Mouse (Mus musculus) lung, embryonic 15.5 days (tissue): ENCODE results near the gene Sod1. TPM values are rescaled to one million over a fixed set of nuclear protein-coding genes. Genes with fewer than 3 reads are reported as not detected.
"Not testable (repeated sequence)": the region's sequence is repeated elsewhere in the genome, so short reads cannot be mapped to it uniquely, and the experiment has no call there.

Experiments
- ATAC-seq: fragments of 200-750 bp; cut with Nextera tagmentation; 2 replicates; pipeline ENCODE4 v1.8.0; 2017; ENCODE audit warnings: moderate number of reproducible peaks, borderline replicate concordance; ENCODE audit not compliant: low FRiP score, low TSS enrichment; ENCODE audit errors: extremely low read depth
- H3K27ac ChIP-seq: fragments of 300-500 bp; sonication (generic); 2 replicates; pipeline ENCODE4 v1.5.1; 2015; ENCODE audit warnings: moderate library complexity, mild to moderate bottlenecking, inconsistent platforms
- H3K27me3 ChIP-seq: fragments of 300-500 bp; sonication (generic); 2 replicates; pipeline ENCODE4 v1.6.1; 2015; ENCODE audit warnings: inconsistent platforms
- H3K36me3 ChIP-seq: fragments of 300-500 bp; sonication (generic); 2 replicates; pipeline ENCODE4 v1.6.1; 2015; ENCODE audit warnings: inconsistent platforms
- H3K4me1 ChIP-seq: fragments of 300-500 bp; sonication (generic); 2 replicates; pipeline ENCODE4 v1.6.1; 2015; ENCODE audit warnings: inconsistent platforms
- H3K4me2 ChIP-seq: fragments of 300-500 bp; sonication (generic); 2 replicates; pipeline ENCODE4 v1.6.1; 2015; ENCODE audit warnings: inconsistent platforms, mild to moderate bottlenecking, moderate library complexity
- H3K4me3 ChIP-seq: fragments of 300-500 bp; sonication (generic); 2 replicates; pipeline ENCODE4 v1.5.1; 2015; ENCODE audit warnings: mild to moderate bottlenecking, inconsistent platforms
- H3K9ac ChIP-seq: fragments of 300-500 bp; sonication (generic); 2 replicates; pipeline ENCODE4 v1.6.1; 2015; ENCODE audit warnings: inconsistent platforms
- H3K9me3 ChIP-seq: fragments of 300-500 bp; sonication (generic); 2 replicates; pipeline ENCODE4 v1.6.1; 2016; ENCODE audit warnings: inconsistent platforms
- WGBS: fragments of 180-500 bp; shearing (Covaris S2); methylation state at CpG from one replicate; pipeline ENCODE4 v1.1.7; 2015; 5-methylcytosine and 5-hydroxymethylcytosine counted together
- polyA plus RNA-seq: library from polyadenylated mRNA; unstranded; fragments of >200 nt; fragmentation: Nextera tagmentation; extraction: Ambion mirVana; gene quantifications from 2 replicates; pipeline ENCODE4 v1.2.1, GENCODE M21; 2015

Gene Sod1
- polyA plus RNA-seq, 1 experiment from 2014 or later = 1,192 TPM

DNA sequence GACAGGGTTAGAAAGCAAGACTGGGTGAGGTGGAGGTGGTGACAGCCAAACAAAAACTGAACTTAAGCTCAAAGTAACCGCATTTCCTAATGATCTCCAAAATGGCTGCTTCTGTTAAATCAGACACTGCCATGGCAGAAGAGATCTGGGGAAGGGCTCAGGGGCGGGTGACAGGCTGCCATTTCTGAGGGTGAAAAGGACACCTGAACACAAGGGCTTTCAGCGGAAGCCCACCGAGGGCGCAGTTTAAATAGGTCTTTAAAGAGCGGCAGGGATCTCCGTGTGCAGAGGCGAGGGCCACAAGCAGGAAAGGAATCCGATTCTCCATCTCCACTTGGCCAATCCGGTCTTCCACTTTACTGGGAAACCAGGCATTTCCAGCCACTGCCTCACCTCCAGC, 13.1 kb downstream of the Sod1 start:
- no peak for ATAC-seq
- Histone ChIP-seq H3K27me3 (no peaks in the 10 kb centered on the region), H3K27ac (no peak overlapping the region), H3K4me3 (no peak overlapping the region), H3K9me3 (no peaks in the 10 kb centered on the region), H3K4me2 (no peak overlapping the region), H3K36me3 (peaks cover 18% of the 10 kb centered on the region), H3K4me1 (no peaks in the 10 kb centered on the region), H3K9ac (no peak overlapping the region)
- 88% methylated on average over 10 of the region's 10 CpGs for WGBS

DNA sequence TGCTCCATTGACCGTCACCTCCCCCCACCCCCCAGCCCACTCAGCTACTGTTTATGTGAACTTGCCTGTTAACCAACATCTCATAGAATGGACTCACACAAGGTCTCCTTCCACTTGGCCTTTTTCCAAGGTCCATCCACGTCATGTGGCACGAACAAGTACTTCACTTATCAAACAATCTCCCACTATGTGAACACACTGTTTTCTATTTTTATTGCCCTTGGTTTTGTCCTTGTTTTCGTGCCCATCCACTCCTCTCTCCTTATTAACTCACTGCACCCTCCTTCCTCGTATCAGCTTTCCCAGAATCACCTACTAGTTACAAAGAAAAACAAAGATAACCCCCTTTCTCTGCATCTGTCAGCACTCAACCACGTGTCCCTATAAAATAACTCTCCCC, 14.1 kb downstream of the Sod1 start:
- 42% methylated on average over 6 of the region's 6 CpGs for WGBS
- ATAC-seq = no peak
- Histone ChIP-seq H3K4me1 (no peaks in the 10 kb centered on the region), H3K27ac (no peak overlapping the region), H3K36me3 (peaks cover 18% of the 10 kb centered on the region), H3K27me3 (no peaks in the 10 kb centered on the region), H3K9ac (no peak overlapping the region), H3K9me3 (no peaks in the 10 kb centered on the region), H3K4me3 (no peak overlapping the region), H3K4me2 (no peak overlapping the region)

DNA sequence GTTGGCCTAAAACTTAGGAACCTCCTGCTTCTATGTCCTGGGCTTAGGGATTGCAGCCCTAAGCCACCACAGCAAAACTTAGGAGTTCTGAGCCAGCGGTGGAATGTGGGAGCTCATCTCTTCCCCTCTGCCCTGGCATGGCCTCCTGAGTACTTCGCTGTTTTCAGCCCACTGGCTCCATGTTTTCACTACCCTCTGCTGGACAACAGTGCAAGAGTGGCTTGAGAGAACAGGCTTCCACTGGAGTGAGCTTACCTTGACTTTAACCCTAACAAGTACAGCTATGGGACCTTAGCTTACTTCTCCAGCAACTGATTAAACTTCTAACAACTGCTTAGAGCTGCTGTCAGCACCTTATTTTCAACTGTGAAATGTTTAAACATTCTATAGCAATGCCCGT, 14.6 kb downstream of the Sod1 start:
- 78% methylated on average over 3 of the region's 3 CpGs for WGBS
- peaks cover 20% of the 10 kb centered on the region for H3K36me3 ChIP-seq
- no peak overlapping the region for H3K27ac ChIP-seq
- H3K4me3 ChIP-seq = no peak overlapping the region
- H3K27me3 ChIP-seq = no peaks in the 10 kb centered on the region
- no peak overlapping the region for H3K4me2 ChIP-seq
- ATAC-seq = no peak
- no peaks in the 10 kb centered on the region for H3K9me3 ChIP-seq
- H3K4me1 ChIP-seq = no peaks in the 10 kb centered on the region
- no peak overlapping the region for H3K9ac ChIP-seq

DNA sequence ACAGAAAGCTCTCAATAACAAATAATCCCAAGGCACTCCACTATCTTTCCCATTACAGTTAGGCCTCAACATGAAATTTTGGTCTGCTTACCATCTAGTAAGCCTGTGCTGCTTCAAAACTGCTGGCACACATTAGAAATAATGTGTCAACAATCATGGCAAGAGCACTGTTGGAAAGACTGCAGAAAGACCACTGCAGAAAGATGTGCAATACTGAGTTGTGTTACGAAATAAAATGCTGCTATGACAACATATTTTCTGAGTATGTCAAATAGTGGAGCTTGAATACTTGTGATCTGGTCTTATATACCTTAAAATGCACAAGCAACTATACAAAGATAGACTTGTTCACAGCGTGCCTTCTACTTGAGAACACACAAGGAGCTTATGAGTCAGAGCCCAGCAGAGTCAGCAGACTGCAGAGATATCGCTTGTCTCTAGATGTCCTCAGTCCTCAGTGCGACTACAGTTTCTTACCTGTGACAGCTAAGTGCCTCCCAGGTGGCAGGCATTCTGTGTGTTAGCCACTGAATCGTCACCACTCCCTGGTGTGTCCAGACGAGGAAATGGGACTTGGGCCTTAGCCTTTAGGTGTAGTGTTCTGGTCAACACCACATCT, 18.7 kb downstream of the Sod1 start:
- ATAC-seq = no peak
- H3K27ac ChIP-seq = no peak overlapping the region
- H3K27me3 ChIP-seq = no peaks in the 10 kb centered on the region
- H3K9ac ChIP-seq = no peak overlapping the region
- no peaks in the 10 kb centered on the region for H3K4me1 ChIP-seq
- 82% methylated on average over 6 of the region's 6 CpGs for WGBS
- H3K4me3 ChIP-seq = no peak overlapping the region
- no peaks in the 10 kb centered on the region for H3K9me3 ChIP-seq
- no peak overlapping the region for H3K4me2 ChIP-seq
- H3K36me3 ChIP-seq = peaks cover 53% of the 10 kb centered on the region

DNA sequence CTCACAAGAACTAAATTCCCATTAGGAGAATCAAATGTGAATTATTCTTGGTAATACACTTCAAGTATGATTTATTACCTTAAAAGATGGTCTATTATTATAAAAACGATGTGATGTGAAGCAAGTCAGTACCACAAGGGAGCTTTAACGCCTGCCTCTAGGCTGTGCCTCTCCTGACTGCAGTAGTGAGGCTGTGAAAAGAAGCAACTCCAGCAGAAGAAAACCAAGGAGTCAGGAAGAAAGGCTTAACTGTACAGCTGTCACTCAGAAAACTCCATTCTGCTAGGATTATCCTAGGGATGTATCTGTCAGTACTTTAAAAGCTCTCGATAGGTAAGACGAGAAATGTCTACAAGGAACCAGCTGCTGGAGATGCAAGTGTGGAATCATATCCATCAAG, 21.3 kb downstream of the Sod1 start:
- Histone ChIP-seq H3K36me3 (peaks cover 72% of the 10 kb centered on the region), H3K4me3 (no peak overlapping the region), H3K9ac (no peak overlapping the region), H3K9me3 (no peaks in the 10 kb centered on the region), H3K27ac (no peak overlapping the region), H3K4me1 (no peaks in the 10 kb centered on the region), H3K4me2 (no peak overlapping the region), H3K27me3 (no peaks in the 10 kb centered on the region)
- WGBS = 82% methylated on average over 4 of the region's 4 CpGs
- no peak for ATAC-seq

DNA sequence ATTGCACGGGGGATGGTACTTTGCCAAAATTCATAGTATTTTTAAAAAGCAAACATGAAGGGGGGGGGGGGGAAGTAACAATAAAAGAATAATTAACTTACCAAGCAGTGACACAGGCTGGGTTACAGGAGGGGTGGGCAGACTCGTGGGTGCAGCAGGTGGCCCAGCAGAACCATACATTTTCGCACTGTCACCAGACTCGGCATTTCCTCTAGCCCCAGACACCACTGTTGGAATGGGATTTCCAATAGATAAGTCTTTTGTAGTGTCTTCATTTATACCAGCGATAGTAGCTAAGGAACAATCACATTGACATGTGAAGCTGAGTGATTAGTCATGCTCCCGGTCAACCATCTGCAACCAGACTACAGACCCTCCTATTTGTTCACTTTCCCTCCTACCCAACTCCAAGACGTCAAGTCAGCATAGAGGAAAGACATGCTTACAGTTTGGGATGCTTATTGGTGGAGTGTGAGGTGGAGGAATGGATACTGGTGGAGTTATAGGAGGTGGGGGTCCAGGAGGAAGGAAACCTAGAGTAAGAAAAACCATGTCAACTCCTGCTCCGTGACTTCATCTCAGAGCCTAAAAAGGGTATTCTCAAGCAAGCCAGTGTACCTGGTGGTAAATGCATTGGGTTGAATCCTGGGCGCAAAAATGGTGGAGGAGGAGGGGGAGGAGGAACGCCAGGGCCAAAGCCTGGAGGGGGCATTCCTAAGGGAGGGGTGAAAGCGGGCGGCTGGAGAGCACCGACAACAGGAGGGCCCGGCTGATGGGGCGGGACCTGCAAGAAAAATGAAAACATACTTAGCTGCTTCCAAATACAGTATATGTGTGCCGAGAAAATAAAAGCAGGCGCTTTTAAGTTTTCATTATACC, 22.1 kb downstream of the Sod1 start:
- H3K9me3 ChIP-seq = no peaks in the 10 kb centered on the region
- H3K36me3 ChIP-seq = peaks cover 80% of the 10 kb centered on the region
- H3K4me3 ChIP-seq = no peak overlapping the region
- H3K4me1 ChIP-seq = no peaks in the 10 kb centered on the region
- ATAC-seq = no peak
- H3K27ac ChIP-seq = no peak overlapping the region
- no peak overlapping the region for H3K4me2 ChIP-seq
- no peak overlapping the region for H3K9ac ChIP-seq
- no peaks in the 10 kb centered on the region for H3K27me3 ChIP-seq
- WGBS = 75% methylated on average over 17 of the region's 17 CpGs

DNA sequence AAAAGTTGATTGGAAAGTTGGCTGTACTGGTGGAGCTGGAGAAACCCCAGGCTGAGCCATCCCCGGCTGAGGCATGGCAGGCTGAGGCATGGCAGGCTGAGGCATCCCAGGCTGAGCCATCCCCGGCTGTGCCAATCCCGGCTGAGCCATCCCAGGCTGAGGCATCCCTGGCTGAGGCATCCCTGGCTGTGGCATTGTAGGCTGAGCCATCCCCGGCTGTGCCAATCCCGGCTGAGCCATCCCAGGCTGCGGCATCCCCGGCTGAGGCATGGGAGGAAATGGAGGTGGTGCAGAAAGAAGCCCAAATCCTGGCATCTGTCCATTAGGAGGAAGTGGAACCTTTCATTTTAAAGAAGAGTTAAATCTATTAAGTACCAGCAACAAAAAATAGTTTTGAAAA, 29.5 kb downstream of the Sod1 start:
- WGBS = 92% methylated on average over 7 of the region's 7 CpGs
- Histone ChIP-seq H3K4me1 (no peaks in the 10 kb centered on the region), H3K9ac (no peak overlapping the region), H3K4me2 (no peak overlapping the region), H3K27ac (no peak overlapping the region), H3K4me3 (no peak overlapping the region), H3K27me3 (no peaks in the 10 kb centered on the region), H3K9me3 (no peaks in the 10 kb centered on the region), H3K36me3 (peaks cover 85% of the 10 kb centered on the region)
- no peak for ATAC-seq

DNA sequence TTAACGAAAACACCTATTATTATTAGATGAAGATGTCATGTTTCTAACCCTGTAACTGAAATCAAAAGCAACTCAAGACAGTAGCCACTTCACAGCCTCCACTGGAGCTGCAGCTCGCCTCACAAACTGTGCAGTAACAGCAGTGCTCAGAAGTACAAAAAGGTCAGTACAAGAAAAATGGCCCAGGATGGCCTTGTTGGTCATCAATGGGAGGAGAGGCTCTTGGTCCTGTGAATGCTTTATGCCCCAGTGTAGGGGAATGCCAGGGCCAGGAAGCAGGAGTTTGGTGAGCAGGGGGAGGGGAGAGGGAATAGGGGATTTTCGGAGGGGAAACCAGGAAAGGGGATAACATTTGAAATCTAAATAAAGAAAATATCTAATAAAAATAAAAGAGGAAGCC, 30.7 kb downstream of the Sod1 start:
- not testable (repeated sequence) for H3K27me3 ChIP-seq, H3K9ac ChIP-seq, H3K4me2 ChIP-seq, H3K27ac ChIP-seq, H3K4me3 ChIP-seq, H3K4me1 ChIP-seq, ATAC-seq, H3K9me3 ChIP-seq
- H3K36me3 ChIP-seq = peaks cover 78% of the 10 kb centered on the region
- WGBS = 82% methylated on average over 3 of the region's 3 CpGs

DNA sequence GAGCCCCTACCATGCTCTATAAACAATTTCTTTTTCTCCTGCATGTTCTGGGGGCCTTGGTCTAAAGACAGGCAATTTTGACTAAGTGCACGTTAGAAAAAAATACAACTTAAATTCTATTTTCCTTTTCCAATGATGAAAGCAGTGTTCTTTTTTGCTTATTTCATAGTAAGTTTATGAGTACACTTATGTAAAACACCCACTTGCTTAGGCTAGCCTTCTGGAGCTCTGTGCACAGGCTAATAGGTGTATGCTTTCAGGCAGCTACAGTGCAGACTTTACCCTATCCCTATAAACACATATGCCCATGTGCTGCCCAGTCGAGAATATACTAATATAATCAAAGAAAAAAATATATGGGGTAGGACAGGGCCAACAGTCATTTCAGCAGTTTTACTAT, 32.0 kb downstream of the Sod1 start:
- ATAC-seq = no peak
- Histone ChIP-seq H3K4me3 (no peak overlapping the region), H3K4me2 (no peak overlapping the region), H3K36me3 (peaks cover 79% of the 10 kb centered on the region), H3K27ac (no peak overlapping the region), H3K9ac (no peak overlapping the region), H3K9me3 (no peaks in the 10 kb centered on the region), H3K27me3 (no peaks in the 10 kb centered on the region), H3K4me1 (no peaks in the 10 kb centered on the region)
- WGBS = 85% methylated on average over 2 of the region's 2 CpGs

DNA sequence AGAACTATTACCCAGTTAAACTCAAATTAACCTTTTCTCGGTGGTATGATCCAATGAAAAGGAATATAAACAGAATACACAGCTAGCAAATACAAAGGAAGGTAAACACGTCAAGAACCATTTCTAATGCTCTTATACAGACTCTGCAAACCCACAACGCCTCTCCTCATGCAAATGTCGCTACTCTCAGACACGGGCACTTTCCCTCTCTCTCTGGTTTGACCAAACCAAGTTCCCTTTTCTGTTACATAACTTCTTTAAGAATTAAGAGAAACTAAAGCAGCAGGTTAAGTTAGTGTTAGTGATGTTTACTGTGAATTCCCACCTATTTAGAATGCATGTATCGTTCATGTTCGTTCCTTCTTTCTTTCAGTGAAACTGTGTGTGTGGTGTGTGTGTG, 38.4 kb downstream of the Sod1 start:
- ATAC-seq = no peak
- Histone ChIP-seq H3K36me3 (peaks cover 61% of the 10 kb centered on the region), H3K4me2 (no peak overlapping the region), H3K27ac (no peak overlapping the region), H3K9me3 (no peaks in the 10 kb centered on the region), H3K9ac (no peak overlapping the region), H3K4me1 (0 out of 2 replicates have a peak, but pooled peaks cover 6% of the 10 kb centered on the region), H3K4me3 (no peak overlapping the region), H3K27me3 (no peaks in the 10 kb centered on the region)
- WGBS = 82% methylated on average over 7 of the region's 7 CpGs

DNA sequence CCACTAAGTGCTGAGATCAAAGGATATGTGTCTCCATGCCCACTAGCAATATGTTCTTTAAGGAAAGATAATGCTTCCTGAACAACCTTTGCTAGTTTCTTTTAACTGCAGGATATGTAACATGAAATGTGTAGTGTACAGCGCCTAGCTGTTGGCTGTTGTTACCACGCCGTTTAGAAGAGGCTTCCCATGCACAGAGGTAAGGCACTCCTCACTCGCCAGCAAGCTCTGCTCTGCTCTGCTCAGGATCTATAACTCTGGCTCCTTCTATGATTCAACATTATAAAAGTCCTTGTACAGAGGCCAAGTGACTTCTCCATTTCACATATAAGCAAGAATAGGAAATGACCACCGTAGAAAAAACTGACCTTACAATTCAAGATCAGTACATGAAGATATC, 39.1 kb downstream of the Sod1 start:
- no peaks in the 10 kb centered on the region for H3K27me3 ChIP-seq
- H3K4me1 ChIP-seq = 0 out of 2 replicates have a peak, but pooled peaks cover 7% of the 10 kb centered on the region
- no peak overlapping the region for H3K4me2 ChIP-seq
- no peak overlapping the region for H3K4me3 ChIP-seq
- WGBS = 86% methylated on average over 5 of the region's 5 CpGs
- no peaks in the 10 kb centered on the region for H3K9me3 ChIP-seq
- H3K27ac ChIP-seq = no peak overlapping the region
- no peak overlapping the region for H3K9ac ChIP-seq
- peaks cover 55% of the 10 kb centered on the region for H3K36me3 ChIP-seq
- ATAC-seq = no peak

DNA sequence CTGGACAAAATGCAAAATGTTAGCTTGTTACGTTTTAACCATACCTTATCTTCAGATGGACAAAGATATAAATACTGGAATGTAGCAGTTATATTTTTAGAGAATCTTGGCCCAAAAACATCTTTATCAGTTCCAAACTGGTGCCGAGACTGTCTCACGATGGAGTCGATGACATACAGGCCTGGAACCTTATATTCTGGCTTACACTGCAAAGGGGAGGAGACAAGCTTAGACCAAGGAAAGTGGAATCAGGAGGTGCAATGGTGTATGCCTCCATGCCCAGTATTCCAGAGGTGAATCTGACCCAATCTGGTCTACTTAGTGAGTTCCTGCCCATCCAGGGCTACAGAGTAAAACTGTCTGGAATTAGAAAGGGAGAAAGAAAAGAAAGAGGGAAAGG, 39.5 kb downstream of the Sod1 start:
- Histone ChIP-seq H3K36me3 (peaks cover 51% of the 10 kb centered on the region), H3K9ac (no peak overlapping the region), H3K4me2 (no peak overlapping the region), H3K27me3 (no peaks in the 10 kb centered on the region), H3K27ac (0 out of 2 replicates have a peak overlapping the region, but pooled peaks have one; percentile 6), H3K4me1 (0 out of 2 replicates have a peak, but pooled peaks cover 7% of the 10 kb centered on the region), H3K4me3 (no peak overlapping the region), H3K9me3 (no peaks in the 10 kb centered on the region)
- no peak for ATAC-seq
- WGBS = 63% methylated on average over 4 of the region's 4 CpGs
